Mouse (Mus musculus): Measurements from ENCODE around the gene Ano3.

DNA sequence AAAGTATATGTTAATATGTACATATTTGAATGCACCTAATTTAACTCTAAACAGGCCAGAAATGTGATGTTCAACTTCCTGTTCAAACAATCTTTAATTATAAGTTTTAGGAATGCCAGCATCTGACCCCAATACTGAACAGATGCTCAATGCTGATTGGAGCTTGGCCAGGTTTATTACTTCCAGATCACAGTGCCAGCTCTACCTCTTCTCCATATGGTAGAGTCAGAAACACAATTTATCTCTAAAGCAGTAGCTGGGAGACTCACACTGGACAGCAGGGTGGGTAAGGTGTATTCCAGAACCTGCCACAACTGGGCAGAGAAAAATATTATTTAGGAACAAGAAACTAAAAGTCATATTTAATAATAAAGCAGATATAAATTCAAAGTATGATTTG, 134.5 kb downstream of the Ano3 start:
- TF ChIP-seq CTCF (IDR thresholded peaks at IDR 0.05; ENCODE audit: low read depth) (no peak), EP300 (IDR thresholded peaks at IDR 0.05; ENCODE audit: low read depth) (no peak)
